Mouse (Mus musculus) MEL (cell line): ENCODE results near the gene Hist1h2ag.

ENCODE experiments used
- BHLHE40 ChIP-seq: IDR thresholded peaks from 2 replicates; pipeline ENCODE4 v1.6.1; 2012; ENCODE audit warnings: low read depth, mild to moderate bottlenecking, inconsistent platforms, low read length, improper control_type of control experiment, borderline replicate concordance
- CTCF ChIP-seq, 3 experiments: IDR thresholded peaks in 2 of 3; conservative IDR thresholded peaks in 1 of 3; 2 replicates each; pipeline ENCODE4 v1.5.1; 2011 to 2012; ENCODE audit warnings: low read length in 3 of 3, low read depth in 2 of 3, mild to moderate bottlenecking in 2 of 3, improper control_type of control experiment in 1 of 3, inconsistent platforms in 1 of 3, mixed read lengths in 1 of 3, moderate library complexity in 1 of 3; ENCODE audit not compliant: control insufficient read depth in 1 of 3, insufficient read depth in 1 of 3, poor library complexity in 1 of 3, severe bottlenecking in 1 of 3
- EP300 ChIP-seq, 2 experiments: IDR thresholded peaks; 2 replicates each; pipeline ENCODE4 v1.6.1; 2011; ENCODE audit warnings: improper control_type of control experiment in 2 of 2, low read length in 2 of 2, low read depth in 1 of 2, mild to moderate bottlenecking in 1 of 2
- GATA1 ChIP-seq: IDR thresholded peaks from 2 replicates; pipeline ENCODE4 v1.6.1; 2011; ENCODE audit warnings: low read depth, low read length, improper control_type of control experiment
- HCFC1 ChIP-seq: IDR thresholded peaks from 2 replicates; pipeline ENCODE4 v1.6.1; 2012; ENCODE audit warnings: low read depth, mild to moderate bottlenecking, inconsistent platforms, low read length, improper control_type of control experiment, moderate library complexity
- MAX ChIP-seq: IDR thresholded peaks from 2 replicates; pipeline ENCODE4 v1.6.1; 2011; ENCODE audit warnings: low read length, improper control_type of control experiment
- TCF12 ChIP-seq: IDR thresholded peaks from 2 replicates; pipeline ENCODE4 v1.6.1; 2014; ENCODE audit warnings: low read depth, mild to moderate bottlenecking, inconsistent platforms, low read length, improper control_type of control experiment, moderate library complexity
- USF1 ChIP-seq: IDR thresholded peaks from 2 replicates; pipeline ENCODE4 v1.6.1; 2014; ENCODE audit warnings: low read depth, mild to moderate bottlenecking, inconsistent platforms, low read length, improper control_type of control experiment, moderate library complexity

DNA sequence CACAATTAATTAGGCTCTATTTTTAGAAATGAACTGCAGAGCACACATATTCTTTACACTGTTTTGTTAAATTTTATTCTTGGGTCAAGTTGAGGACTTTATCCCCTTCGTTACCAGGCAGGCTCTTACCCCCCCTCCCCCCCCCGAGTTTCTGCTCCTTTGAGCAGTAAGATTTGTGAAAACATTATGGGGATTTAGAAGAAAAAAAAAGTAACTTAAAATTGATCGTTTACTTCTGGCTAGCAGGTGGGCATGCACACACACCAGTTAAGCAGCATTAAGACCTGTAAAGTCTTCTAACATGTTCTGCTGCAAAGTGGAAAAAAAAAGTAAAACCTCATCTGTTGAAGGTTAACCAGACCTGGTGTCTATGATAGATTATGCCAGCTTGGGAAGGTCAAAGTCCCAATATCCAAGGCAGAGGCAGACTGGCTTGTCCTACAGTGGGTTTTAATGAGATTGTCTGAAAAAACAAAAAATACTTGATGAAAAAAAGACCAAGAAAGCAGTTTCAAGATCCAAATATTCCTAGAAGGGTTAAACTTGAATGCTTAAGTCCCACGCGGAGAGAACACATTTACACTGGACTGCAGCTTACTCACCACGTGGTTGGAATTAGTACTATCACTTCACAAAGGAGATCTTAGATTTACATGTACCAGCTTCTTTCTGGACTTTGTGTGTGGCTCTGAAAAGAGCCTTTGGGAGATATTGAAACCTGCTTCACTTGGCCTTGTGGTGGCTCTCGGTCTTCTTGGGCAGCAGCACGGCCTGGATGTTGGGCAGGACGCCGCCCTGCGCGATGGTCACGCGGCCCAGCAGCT is 8.1 kb downstream of the Hist1h2ag start:
- TF ChIP-seq BHLHE40 = no peak
- TF ChIP-seq GATA1 = no peak
- no peak for TF ChIP-seq USF1
- TF ChIP-seq CTCF (IDR thresholded peaks at IDR 0.05 in 2 of 3, conservative IDR thresholded peaks at IDR 0.05 in 1 of 3; ENCODE audit: control insufficient read depth in 1 of 3, insufficient read depth in 1 of 3, low read depth in 2 of 3, low read length in 3 of 3, poor library complexity in 1 of 3, severe bottlenecking in 1 of 3) = no peak
- TF ChIP-seq TCF12 = no peak
- TF ChIP-seq EP300 (IDR thresholded peaks at IDR 0.05; ENCODE audit: low read depth in 1 of 2, low read length in 2 of 2) = no peak
- TF ChIP-seq MAX = no peak
- no peak for TF ChIP-seq HCFC1
